Mouse (Mus musculus): ENCODE data around the gene Wnt11. TPM values are rescaled to one million over a fixed set of nuclear protein-coding genes. Genes with fewer than 3 reads are reported as not detected.

Gene Wnt11
- 2.0 and 2.3 TPM in 2 replicates for polyA plus RNA-seq (2015; fragmentation: Nextera tagmentation; extraction: Ambion mirVana)

DNA sequence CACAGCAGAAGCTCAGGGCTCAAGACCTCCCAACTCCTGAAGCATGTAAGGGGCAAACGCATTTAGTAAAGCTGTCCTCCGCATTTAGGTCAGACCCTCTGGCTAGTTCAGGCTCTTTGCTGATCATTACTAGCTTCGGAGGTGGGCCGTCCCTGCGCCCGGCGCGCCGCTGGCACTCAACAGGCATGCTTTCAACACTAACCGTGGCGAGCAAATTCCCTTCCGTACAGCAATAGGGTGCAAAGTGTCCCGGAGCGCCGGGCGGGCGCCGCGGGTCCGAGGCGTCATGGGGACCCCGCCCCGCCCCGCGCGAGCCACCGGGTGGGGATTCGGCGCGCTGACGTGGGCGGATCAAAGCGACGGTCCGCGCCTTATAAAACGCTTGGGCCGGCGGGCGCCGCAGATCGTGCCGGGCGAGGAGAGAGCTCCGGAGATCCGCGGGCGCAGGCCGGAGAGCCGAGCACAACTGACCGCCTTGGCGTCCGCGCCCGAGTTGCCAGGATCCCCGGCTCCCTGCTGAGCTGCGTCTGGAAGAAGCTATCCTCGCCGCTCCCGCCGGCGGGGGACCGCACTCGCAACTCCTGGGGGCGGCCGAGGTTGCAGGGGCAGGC lies at the start of gene Wnt11:
Gene Wnt11, plus strand, starts transcription at position 402 of the 611 bp plus-strand sequence.
- no peak for ATAC-seq (ENCODE audit: low FRiP score)
- Histone ChIP-seq H3K4me3 (peak within 1 kb of the TSS; percentile 52), H3K4me2 (peak within 1 kb of the TSS; percentile 94), H3K36me3 (no peaks in the 10 kb centered on the region), H3K9me3 (no peaks in the 10 kb centered on the region), H3K9ac (peak within 1 kb of the TSS; percentile 73), H3K4me1 (replicated peaks) (peaks cover 54% of the 10 kb centered on the region), H3K27ac (no peak within 1 kb of the TSS), H3K27me3 (peaks cover 98% of the 10 kb centered on the region)
- under 1% methylated on average over 66 of the region's 66 CpGs for WGBS

DNA sequence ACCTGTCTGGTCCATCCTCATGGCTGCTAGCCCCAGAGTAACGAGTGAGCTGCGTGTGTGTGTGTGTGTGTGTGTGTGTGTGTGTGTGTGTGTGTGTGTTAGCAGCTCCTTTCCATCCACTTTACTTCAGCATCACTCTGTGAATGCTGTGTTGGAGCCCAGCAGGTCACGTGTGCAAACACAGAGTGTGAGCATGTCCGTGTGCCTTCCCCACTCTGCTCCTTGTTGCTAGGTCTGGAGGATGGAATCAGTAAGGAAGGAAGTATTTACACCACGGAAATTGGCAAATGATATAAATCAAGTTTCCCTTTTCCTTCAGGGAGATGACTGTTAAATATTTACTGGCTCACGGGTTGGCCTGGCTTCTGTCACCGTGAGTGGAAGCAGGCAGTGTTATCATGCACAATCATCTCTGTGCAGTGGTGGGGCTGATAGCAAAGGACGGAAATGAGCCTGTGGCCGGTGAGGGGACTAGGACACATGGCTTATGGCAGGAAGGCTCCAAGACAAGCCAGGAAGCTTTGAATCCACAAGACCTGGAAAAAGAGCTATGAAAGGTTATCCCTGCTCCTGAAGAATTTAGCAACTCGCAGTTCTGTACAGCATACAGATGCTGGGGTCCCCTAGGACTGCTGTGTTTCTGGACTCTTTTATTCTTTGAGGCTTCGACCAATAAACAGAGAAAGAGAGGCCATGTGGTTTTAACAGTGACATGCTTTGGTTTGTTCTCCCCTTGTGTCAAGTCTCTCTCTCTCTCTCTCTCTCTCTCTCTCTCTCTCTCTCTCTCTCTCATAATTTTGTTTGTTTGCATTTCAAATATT lies 47.9 kb upstream of the Wnt11 start:
- Histone ChIP-seq H3K9me3 (no peaks in the 10 kb centered on the region), H3K9ac (no peak overlapping the region), H3K4me1 (replicated peaks) (peaks cover 24% of the 10 kb centered on the region), H3K36me3 (no peaks in the 10 kb centered on the region), H3K27me3 (peaks cover 6% of the 10 kb centered on the region; the same call in 1 of the 2 replicates), H3K4me2 (no peak overlapping the region), H3K4me3 (no peak overlapping the region), H3K27ac (no peak overlapping the region)
- no peak for ATAC-seq (ENCODE audit: low FRiP score)
- 71% methylated on average over 11 of the region's 11 CpGs for WGBS

DNA sequence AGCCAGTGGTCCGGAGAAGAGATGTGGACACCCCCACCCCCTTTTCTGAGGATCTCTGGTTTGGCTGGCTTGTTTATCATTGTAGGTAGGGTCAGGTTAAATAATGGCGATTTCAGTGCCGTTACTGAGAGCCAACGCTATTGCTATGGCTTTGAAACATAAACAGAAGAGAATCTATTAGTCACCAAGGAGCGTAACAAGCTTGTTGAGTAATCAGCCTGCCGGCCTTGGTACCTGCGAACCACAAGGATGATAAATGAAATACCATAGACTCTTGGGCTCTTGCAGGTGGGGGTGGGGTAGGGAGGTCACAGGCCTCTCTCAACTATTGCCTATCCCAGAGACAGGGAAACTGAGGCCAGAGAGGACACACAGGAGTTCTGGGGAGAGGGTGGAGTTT lies 46.2 kb upstream of the Wnt11 start:
- no peak overlapping the region for H3K4me3 ChIP-seq

DNA sequence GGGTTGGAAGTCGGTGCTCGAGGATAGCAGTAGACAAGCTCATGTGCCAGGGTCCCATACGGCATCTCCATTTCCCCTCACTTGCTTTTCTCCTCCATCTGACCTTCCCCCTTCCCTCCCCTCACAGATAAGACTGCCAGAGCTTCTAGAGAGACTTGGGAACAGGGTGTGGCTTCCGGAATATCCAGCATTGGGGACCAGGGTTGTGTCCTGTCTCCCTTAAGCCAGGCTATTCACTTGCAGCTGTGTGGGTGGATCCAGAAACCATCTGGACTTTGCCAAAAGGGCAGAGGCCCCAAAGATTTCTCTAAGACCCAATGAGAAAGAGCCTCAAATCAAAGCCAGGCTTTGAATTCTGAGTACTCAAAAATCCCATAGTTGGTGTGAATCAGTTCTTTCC lies 45.8 kb upstream of the Wnt11 start:
- Histone ChIP-seq H3K27me3 (peaks cover 6% of the 10 kb centered on the region; the same call in 1 of the 2 replicates), H3K9me3 (no peaks in the 10 kb centered on the region), H3K27ac (no peak overlapping the region), H3K4me2 (no peak overlapping the region), H3K4me3 (no peak overlapping the region), H3K4me1 (replicated peaks) (peaks cover 14% of the 10 kb centered on the region), H3K9ac (no peak overlapping the region), H3K36me3 (no peaks in the 10 kb centered on the region)
- ATAC-seq (ENCODE audit: low FRiP score): no peak
- WGBS: 81% methylated on average over 4 of the region's 4 CpGs

More for the DNA sequence above, 46.2 kb upstream of the Wnt11 start:
- H3K27me3 ChIP-seq: peaks cover 6% of the 10 kb centered on the region; the same call in 1 of the 2 replicates
- 81% methylated on average over 7 of the region's 7 CpGs for WGBS
- H3K9ac ChIP-seq: no peak overlapping the region
- H3K9me3 ChIP-seq: no peaks in the 10 kb centered on the region
- H3K4me2 ChIP-seq: no peak overlapping the region
- H3K4me1 ChIP-seq (replicated peaks): peaks cover 18% of the 10 kb centered on the region
- no peaks in the 10 kb centered on the region for H3K36me3 ChIP-seq
- H3K27ac ChIP-seq: no peak overlapping the region
- ATAC-seq (ENCODE audit: low FRiP score): no peak

DNA sequence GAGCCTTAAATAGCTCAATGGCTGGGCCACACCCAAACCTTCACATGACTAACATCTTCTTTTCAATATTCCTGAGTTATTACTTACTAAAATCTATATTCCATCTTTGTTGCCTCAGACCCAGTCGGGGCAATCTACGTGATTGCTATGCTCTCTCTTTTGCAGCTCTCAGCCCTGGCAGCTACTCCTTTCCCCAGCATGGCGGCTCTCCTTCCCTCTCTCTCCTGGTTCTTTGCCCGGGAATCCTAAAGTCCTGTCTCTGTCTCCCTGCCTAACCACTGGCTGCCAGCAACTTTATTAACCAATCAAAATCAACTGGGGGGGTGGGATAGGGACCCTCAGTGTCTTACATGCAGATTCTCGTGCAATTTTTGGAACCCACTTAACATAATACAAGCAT lies 43.0 kb upstream of the Wnt11 start:
- Histone ChIP-seq H3K4me2 (no peak overlapping the region), H3K27ac (no peak overlapping the region), H3K9me3 (no peaks in the 10 kb centered on the region), H3K36me3 (no peaks in the 10 kb centered on the region), H3K4me3 (no peak overlapping the region), H3K4me1 (replicated peaks) (no peaks in the 10 kb centered on the region), H3K9ac (no peak overlapping the region), H3K27me3 (peaks cover 7% of the 10 kb centered on the region; the same call in 1 of the 2 replicates)
- ATAC-seq (ENCODE audit: low FRiP score): no peak
- 78% methylated on average over 5 of the region's 5 CpGs for WGBS

DNA sequence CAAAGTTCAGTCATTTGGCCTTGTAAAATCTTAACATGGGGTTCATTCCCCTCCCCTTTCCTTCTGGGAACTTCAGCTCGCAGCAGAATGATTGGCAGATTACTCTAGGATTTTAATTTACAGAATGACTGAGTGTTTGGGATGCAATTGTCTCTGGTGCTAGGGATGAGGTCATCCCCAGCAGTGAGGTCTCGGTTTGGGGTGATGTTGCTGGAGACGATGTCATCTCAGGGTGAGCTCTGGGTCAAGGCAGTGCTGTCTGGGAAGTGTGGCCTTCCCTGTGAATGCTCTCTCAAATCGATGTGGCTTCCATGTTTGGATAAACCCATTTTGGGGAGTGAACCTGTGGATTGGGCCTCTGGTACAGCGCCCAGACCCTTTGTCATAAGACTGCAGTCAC lies 41.1 kb upstream of the Wnt11 start:
- Histone ChIP-seq H3K9me3 (no peaks in the 10 kb centered on the region), H3K27ac (no peak overlapping the region), H3K4me3 (no peak overlapping the region), H3K4me1 (replicated peaks) (peaks cover 11% of the 10 kb centered on the region), H3K36me3 (no peaks in the 10 kb centered on the region), H3K27me3 (0 out of 2 replicates have a peak, but pooled peaks cover 3% of the 10 kb centered on the region), H3K4me2 (no peak overlapping the region), H3K9ac (no peak overlapping the region)
- no peak for ATAC-seq (ENCODE audit: low FRiP score)
- 60% methylated on average over 5 of the region's 5 CpGs for WGBS

DNA sequence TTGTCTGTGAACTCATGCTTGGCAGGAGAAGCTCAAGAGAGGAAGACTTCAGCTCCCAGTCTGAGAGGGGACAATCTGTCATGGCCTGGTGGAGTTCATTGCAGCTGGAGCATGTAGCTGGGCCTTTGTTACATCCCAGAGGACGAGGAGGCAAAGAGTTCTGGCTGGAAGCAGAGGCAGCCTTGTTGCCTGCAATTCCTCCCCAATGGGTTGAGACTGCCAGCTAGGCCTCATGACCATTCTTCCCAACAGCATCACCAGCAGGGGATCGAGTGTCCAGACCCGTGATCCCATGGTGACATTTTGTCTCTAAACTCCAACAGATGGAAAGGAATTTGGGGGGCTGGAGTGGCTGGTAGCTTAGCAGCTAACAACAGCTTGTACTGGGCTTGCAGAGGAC lies 40.5 kb upstream of the Wnt11 start:
- no peak overlapping the region for H3K9ac ChIP-seq
- 50% methylated on average over 3 of the region's 3 CpGs for WGBS

DNA sequence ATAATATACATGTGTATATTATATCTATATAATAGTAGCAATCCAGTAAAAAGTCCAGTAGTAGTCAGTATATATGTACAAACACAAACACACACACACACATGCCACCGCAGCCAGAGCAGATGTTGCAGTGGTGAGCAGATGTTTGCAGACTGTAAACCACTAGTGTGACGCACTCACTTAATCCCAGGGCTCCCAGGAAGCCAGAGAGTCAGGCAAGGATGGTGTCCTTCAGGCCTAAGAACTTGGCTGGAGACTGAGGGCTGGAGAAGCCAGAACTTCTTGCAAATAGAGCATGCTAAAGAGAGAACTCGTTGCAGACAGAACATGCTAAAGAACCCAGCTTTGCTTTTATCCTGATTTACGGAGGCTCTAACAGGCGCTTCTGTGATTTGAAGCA lies 39.3 kb upstream of the Wnt11 start:
- ATAC-seq (ENCODE audit: low FRiP score): no peak
- WGBS: 87% methylated on average over 5 of the region's 5 CpGs
- H3K36me3 ChIP-seq: no peaks in the 10 kb centered on the region
- no peak overlapping the region for H3K27ac ChIP-seq
- H3K27me3 ChIP-seq: 0 out of 2 replicates have a peak, but pooled peaks cover 3% of the 10 kb centered on the region
- H3K4me1 ChIP-seq (replicated peaks): peaks cover 11% of the 10 kb centered on the region
- H3K4me2 ChIP-seq: no peak overlapping the region
- no peak overlapping the region for H3K9ac ChIP-seq
- no peak overlapping the region for H3K4me3 ChIP-seq
- no peaks in the 10 kb centered on the region for H3K9me3 ChIP-seq

More for the DNA sequence above, 40.5 kb upstream of the Wnt11 start:
- 0 out of 2 replicates have a peak, but pooled peaks cover 3% of the 10 kb centered on the region for H3K27me3 ChIP-seq
- H3K4me2 ChIP-seq: no peak overlapping the region
- H3K4me1 ChIP-seq (replicated peaks): peaks cover 11% of the 10 kb centered on the region
- H3K27ac ChIP-seq: no peak overlapping the region
- no peak for ATAC-seq (ENCODE audit: low FRiP score)
- H3K36me3 ChIP-seq: no peaks in the 10 kb centered on the region
- H3K9me3 ChIP-seq: no peaks in the 10 kb centered on the region
- H3K4me3 ChIP-seq: no peak overlapping the region

DNA sequence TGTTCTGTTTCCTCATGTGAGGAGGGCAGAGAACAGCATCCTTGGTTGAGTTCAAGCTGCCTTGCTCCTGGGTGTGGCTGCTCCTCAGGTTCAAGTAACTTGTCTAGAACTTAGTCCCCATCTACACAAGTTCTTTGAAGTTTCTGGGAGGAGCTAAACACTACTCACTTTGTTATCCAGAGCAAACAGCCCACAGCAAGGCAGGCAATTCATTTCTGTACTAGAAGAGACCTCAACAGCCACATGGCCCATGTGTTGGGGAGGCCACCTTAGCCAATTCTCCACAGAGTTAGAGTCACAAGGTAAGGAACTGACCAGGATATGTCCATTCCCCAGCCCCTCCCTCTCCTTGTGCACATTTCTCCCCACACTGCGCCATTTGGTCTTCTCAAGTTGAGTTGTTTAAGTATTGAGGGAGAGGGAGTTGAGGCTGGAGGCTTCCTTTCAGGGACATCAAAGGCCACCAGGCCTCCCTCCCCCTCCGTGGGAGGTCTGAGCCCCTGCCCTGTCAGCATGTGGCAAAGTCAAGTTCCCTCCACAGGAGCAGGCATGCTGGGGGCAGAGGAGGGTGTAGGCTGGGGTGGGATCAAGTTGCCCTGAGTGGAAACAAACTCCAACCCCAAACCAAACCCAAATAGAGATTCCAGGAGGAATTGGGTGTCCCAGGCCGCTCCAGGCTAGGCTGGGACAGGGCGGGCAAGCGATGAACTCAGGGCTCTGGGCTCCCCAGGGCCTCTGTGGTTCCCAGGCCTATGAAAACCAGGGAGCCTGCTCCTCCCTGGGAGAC lies 37.4 kb upstream of the Wnt11 start:
- Histone ChIP-seq H3K27ac (no peak overlapping the region), H3K4me2 (no peak overlapping the region), H3K9ac (0 out of 2 replicates have a peak overlapping the region, but pooled peaks have one; percentile 10), H3K4me3 (no peak overlapping the region), H3K4me1 (replicated peaks) (peaks cover 11% of the 10 kb centered on the region), H3K27me3 (0 out of 2 replicates have a peak, but pooled peaks cover 3% of the 10 kb centered on the region), H3K9me3 (no peaks in the 10 kb centered on the region), H3K36me3 (no peaks in the 10 kb centered on the region)
- WGBS: 38% methylated on average over 5 of the region's 5 CpGs
- no peak for ATAC-seq (ENCODE audit: low FRiP score)

DNA sequence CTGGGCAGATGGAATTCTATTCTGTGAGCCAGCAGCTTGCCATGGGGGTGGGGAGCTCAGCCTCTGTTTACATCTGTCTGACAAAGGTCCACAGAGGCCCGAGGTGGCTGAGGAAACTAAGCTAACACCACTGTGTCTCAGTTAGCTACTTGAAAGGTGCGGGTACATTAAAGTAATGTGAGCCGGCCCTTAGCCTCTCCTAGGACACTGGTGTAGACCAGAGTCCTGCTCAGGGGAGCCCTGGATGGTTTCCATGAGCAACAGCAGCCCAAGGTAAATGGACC lies 36.8 kb upstream of the Wnt11 start:
- Histone ChIP-seq H3K9ac (0 out of 2 replicates have a peak overlapping the region, but pooled peaks have one; percentile 10), H3K4me1 (replicated peaks) (peaks cover 11% of the 10 kb centered on the region), H3K27me3 (0 out of 2 replicates have a peak, but pooled peaks cover 3% of the 10 kb centered on the region), H3K4me3 (no peak overlapping the region), H3K9me3 (no peaks in the 10 kb centered on the region), H3K4me2 (no peak overlapping the region), H3K36me3 (no peaks in the 10 kb centered on the region), H3K27ac (no peak overlapping the region)
- WGBS: 25% methylated on average over 3 of the region's 3 CpGs
- no peak for ATAC-seq (ENCODE audit: low FRiP score)

DNA sequence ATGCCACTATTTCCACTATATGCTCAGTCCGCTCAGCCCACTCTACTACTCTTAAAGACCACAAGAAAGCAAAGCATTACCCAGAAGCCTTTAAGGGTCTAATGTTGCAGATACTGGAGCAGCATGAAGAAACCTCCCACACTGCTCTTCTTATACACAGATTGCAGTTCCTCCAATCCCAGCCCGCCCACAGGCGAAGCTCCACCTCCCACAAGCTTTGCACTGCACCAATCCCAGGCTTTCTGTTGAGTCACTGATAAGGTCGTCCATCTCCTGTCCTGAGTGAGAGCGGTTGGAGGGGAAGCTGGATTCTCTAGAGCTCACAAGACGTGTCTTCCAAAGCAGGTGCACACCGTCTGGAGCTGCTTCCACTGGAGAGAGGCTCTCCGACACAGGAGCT lies 34.5 kb upstream of the Wnt11 start:
- Histone ChIP-seq H3K4me3 (no peak overlapping the region), H3K9ac (no peak overlapping the region), H3K9me3 (no peaks in the 10 kb centered on the region), H3K36me3 (no peaks in the 10 kb centered on the region), H3K4me2 (no peak overlapping the region), H3K27me3 (0 out of 2 replicates have a peak, but pooled peaks cover 3% of the 10 kb centered on the region), H3K27ac (no peak overlapping the region), H3K4me1 (replicated peaks) (peaks cover 20% of the 10 kb centered on the region)
- WGBS: 72% methylated on average over 8 of the region's 8 CpGs
- no peak for ATAC-seq (ENCODE audit: low FRiP score)

DNA sequence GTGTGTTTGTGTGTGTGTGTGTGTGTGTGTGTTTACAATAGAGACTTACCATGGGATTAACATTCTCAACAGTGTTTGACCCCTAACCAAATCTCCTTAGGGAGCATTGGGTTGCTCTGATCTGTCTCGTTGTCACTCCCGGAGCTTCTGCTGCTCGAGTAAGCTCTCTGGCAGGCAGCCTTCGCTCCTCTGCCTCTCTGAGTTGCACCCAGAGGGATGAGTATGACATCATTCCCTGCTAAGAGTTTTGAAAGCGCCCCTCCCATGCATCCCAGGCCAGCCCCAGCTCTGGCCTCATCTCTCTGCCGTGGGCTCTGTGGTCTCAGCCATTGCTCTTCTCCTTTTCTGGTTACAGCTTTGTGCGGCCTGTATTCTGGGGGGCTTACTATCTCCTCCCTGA lies 33.8 kb upstream of the Wnt11 start:
- Histone ChIP-seq H3K27me3 (0 out of 2 replicates have a peak, but pooled peaks cover 3% of the 10 kb centered on the region), H3K4me2 (no peak overlapping the region), H3K9me3 (no peaks in the 10 kb centered on the region), H3K4me1 (replicated peaks) (peaks cover 20% of the 10 kb centered on the region), H3K4me3 (no peak overlapping the region), H3K27ac (no peak overlapping the region), H3K9ac (no peak overlapping the region), H3K36me3 (no peaks in the 10 kb centered on the region)
- ATAC-seq (ENCODE audit: low FRiP score): no peak
- WGBS: 68% methylated on average over 7 of the region's 7 CpGs
